Mouse (Mus musculus) neutrophil, adult 5-6 weeks (primary cell): ENCODE data around the gene Prdx2. TPM values are rescaled to one million over a fixed set of nuclear protein-coding genes. Genes with fewer than 3 reads are reported as not detected.

Experiments
- ATAC-seq: fragments of 151-379, 151-347 bp; 2 replicates; pipeline ENCODE4 v1.8.0; 2017; ENCODE audit warnings: mild to moderate bottlenecking, moderate TSS enrichment; ENCODE audit not compliant: insufficient number of reproducible peaks, poor library complexity, low FRiP score, severe bottlenecking; ENCODE audit errors: extremely low read depth
- total RNA-seq: library from RNA; stranded (forward); fragments of 200-1000 nt; gene quantifications from 2 replicates; pipeline ENCODE4 v1.2.3, GENCODE M21; 2017

Prdx2 gene
- 92.5 and 96.9 TPM in 2 replicates for total RNA-seq

DNA sequence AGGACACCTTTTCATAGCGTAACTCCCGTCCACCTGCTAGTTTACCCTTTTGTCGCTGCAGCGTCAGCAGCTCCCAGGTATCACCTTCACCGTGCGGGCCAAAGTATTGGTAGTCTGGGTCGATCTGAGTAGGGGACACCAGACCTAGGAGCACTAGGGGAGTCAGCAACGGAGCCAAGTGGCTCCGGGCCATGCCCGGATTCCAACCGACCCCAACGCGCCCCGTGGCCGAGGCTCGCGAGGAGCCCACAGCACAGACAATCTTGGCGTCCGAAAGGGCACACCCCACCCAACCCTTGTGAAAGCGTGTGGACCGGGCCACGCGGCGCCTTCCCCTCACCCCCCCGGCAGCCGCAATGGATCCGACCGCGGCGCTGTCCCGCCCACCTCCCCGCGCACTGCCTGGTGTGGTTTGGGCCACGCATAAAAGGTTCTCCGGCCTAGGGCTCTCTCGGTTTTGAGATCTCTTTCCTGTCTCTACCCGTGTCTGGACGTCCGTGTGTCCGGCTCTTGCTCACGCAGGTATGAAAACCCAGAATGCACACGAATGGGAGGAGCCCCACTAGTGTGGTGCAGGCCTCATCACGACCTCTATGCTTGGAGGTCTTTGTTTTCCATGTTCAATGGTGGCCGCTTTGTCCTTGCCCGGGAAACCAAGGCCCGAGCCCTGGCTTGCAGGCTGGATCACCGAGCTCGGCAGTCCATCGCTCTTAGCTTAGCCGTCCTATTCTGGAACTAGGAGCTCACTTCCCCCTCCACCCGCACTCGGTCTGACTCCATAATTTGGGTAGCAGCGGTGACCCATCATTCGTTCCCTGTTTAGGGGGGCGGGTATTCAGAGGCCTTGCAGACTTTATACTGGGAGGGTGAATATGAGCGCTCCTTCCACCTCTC is at the start of gene Prdx2, which contains the start of the genes Gm49661 and Rnaseh2a:
Prdx2 (plus strand) TSS at position 347 of the 894 bp plus-strand sequence.
Gm49661 (minus strand) TSS at position 193 of the 894 bp plus-strand sequence.
Rnaseh2a (minus strand) TSS at position 527 of the 894 bp plus-strand sequence.
- no peak for ATAC-seq

DNA sequence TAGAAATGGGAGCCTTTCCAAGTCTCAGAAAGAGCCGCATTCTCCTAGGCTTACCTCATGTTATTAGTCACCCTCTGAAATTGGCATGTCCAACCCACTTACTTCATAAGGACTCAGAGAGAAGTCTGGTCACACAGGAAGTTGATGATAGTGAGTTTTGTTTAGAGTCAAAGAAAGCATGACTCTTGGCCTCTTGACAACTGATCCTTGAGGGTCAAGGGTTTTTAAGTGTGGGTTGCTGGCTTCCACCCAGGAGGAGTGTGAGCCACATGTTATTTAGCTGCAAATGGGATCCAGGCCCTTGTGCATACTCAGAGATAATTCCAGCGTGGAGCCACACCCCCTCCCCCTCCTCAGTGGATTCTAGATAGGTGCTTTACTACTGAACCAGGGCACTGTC is 47.8 kb upstream of the Prdx2 start:
- no peak for ATAC-seq

DNA sequence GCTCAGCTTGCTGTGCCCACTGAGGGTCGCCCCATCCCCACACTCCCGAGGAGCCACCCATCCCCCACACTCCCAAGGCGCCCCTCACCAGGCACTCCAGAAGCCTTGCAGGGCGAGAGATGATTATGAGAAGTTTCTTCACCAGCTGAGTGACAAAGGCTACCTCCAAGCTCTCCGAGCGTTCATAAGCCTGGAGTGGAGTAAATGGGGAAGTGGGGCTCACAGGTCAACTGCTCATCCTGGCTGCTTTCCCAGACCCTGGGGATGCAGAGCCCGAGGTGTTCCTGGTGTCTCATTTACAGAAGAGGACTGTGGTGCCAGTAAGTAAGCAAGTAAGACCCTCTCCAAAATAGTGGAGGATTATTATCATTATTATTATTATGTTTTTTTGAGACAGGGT is 43.8 kb upstream of the Prdx2 start:
- ATAC-seq: no peak

DNA sequence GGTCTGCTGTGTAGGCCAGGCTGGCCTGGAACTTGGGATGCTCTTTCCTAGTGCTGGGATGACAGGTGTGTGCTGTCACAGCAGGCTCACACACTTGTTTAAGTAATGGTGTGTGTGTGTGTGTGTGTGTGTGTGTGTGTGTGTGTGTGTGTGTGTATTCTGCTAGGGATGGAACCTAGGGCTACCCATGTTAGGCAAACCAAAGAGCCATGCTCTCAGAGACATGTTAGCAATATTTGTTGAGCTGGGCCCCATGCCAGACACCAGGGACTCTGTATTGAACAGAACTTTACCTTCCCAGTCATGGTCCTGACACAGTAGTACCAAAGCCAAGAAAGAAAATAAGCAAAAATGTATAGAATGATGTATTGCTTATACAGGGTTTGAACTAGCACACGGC is 41.9 kb upstream of the Prdx2 start:
- no peak for ATAC-seq

DNA sequence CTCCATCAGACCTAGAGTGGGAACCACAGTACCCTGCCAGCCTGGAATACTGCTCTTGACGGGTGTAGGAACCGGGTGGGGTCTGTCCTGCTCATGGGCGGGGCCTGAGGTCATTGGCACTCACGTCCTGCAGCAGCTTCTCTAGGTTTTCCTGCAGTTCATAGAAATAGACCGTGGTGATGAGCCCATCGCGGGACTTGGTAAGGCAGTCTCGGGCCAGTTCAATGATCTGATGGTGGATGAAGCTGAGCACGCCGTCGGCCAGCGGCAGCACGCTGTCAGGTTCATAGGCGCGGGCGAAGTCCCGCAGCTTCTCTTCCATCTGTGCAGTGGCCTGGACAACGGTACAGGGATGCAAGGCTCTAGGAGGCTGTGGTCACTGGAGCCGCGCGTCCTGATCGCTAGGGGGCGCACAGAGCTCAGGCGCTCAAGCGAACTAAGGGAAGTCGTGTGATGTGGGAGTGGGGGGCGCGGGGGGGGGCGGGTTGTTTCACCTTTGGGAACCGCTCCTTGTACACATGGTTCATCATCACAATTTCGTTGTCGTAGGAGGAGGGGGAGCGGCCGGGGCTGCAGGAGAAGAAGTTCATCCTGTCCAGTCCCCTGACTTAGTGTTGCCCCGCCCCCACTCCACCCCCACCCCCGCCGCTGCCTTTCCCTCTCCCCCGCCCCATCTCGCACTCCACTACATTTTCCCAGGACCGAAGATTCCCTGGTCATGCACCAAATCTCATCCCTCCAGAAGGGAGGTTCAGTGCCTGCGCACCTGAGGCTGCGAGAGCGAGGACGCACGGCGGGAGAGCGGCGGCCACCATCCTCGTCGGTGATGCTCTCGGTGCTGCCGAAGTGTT is 40.7 kb upstream of the Prdx2 start:
- ATAC-seq: peak; percentile 66; the same call in 1 of the 2 replicates

DNA sequence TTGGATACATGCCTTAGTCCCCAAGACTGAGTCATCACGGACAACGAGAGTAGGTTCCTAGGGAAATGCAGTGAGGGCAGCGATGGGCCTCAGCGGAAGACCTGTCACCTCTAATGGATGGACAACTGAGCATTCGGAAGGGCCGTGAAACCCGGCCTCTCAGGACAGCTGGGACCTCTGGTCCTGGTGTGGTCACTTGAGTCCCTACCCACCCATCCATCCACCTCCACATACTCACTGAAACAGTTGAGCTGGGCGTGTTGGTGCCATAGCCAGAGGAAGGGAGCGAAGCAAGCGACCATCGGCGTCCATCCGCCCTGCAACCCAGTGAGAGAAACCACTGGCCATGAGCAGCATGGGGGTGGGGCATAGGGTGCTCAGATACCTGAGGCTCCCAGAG is 38.8 kb upstream of the Prdx2 start:
- no peak for ATAC-seq

DNA sequence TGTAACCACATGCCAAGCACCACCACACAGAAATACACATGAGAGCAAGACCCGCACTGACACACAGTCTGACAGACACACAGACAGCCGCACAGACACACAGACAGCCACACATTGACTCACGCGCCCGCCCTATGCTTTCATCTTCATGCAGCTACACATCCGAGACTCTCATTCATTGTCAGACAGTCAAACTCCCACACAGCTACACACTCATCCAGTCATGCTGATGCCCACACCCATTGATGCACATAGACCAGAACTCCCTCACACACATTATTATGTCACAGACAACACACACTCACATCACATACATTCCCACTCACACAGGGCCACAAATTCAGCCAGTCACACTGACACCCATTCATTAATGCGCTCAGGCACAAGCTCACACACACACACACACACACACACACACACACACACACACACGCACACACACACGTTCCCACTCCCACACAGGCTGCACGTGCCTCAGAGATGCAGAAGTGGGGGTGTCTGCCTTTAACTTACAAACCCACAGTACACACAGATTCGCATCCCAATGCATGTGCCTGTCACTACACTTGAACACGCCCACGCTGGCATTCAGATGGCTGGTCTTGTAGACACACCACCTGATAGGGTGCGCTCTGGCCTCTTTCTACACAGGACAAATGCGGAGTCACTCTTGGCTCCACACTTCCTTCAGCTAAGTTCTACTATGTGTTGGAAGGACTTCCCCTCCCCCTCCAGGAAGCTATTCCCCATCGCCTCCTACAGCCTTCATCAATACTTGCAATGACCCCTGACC is 35.4 kb upstream of the Prdx2 start:
- ATAC-seq: no peak

DNA sequence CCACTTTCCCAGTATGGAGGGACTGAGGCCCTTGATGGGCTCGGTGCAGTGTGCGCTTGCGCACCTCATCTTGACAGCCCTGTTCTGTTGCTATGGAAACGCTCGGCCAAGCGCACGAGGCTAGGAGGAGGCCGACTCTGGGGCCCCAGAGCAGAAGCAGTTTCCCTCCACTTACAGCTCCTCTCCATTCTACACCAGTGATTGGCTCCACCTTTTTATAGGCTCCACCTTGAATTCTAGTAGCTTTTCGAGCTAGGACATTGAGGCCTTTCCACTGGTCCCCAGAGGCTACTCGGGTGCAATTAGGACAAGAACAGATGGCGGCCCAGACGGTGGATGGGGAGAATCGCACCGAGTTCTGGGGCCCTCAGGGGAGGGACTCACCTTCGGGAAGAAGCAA is 34.5 kb upstream of the Prdx2 start:
- ATAC-seq: no peak; the same call in 1 of the 2 replicates

DNA sequence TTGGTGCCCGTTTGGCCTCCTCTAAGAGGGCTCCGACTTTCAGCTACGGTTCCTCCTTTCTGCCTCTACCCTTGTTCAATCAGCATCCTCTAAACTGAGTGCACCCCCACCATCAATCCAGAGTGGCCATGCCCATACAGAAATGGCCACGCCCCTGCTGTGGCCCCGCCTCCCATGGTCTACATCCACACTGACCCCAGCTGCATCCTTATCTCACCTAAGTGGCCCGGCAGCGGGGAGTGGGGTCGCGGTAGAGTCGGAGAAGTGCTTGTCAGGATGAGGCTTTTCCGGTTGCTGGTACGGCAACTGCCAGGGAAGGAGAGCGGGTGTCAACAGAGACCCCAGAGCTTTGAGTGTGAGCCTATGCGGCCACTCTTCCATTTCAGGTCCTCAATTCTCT is 33.9 kb upstream of the Prdx2 start:
- 0 out of 2 replicates have a peak, but pooled peaks have one; percentile 24 for ATAC-seq

DNA sequence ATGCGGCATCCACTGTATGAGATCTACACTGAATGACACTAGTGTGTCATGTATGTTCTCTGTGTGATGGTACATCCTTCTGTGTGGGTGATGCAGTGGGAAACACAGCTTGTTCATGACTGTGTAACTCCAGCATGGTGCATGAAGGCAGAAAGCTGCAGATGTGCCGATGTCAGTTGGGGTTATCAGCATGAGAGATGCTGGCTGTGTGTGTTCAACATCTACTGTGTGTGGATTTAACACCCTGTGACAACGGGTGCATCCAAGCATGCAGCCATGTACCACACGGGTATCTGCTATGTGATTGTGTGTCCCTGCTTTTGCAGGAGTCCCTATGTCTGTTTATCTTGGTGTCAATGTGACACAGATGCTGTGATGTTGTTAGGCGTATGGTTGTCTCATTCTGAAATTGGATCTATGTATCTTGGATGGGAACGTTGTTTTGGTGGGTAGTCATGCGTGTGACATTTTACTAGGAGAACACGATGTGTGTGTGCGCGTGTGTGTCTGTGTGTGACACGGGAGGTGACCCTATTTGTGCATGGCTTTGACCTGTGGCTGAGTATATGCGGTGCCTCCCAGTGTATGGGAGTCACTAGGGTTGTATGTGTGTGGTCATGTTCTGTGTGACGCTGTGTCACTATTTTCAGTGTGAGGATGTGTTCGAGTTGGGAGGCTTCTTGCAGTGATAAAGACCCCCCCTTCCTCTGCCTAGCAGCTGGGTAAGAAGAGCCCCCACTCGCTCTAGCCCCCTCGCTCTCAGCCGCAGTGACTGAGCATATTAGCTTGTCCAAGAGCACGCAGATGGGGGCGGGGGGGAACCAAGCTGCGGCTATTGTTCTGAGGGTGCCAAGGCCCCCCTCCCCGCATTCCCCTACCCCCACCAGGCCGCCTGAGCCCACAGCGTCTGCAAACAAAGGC is 33.1 kb upstream of the Prdx2 start:
- no peak for ATAC-seq

DNA sequence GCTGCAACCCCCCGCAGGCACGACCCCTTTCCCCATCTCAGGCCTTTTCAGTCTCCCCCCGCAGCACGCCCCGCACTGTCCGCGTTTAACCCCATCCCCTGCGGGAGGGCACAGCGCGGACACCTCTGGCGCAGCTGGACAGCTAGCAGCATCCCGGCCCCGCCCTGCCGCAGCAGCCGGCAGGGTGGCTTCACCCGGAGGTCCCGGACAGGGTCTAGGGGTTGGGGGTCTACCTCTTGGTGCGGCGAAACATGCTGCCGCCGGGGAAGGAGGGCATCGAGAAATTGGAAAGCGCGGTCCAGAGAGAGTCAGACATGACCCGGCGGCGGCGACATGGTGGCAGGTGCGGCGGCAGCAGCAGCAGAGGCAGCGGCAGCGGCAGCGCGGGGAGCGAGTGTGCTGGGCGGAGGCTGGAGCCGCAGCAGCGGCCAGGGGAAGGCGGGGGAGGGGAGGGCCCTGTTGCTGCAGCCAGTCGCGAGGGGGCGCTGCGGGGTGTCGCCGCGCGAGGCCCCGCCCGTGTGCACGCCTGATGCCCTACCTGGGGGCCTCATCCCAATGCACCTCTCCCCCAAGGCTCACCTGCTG is 32.3 kb upstream of the Prdx2 start, which contains the start of gene Mast1:
Mast1 (minus strand) TSS at position 398 of the 585 bp plus-strand sequence.
- peak; percentile 31 for ATAC-seq

DNA sequence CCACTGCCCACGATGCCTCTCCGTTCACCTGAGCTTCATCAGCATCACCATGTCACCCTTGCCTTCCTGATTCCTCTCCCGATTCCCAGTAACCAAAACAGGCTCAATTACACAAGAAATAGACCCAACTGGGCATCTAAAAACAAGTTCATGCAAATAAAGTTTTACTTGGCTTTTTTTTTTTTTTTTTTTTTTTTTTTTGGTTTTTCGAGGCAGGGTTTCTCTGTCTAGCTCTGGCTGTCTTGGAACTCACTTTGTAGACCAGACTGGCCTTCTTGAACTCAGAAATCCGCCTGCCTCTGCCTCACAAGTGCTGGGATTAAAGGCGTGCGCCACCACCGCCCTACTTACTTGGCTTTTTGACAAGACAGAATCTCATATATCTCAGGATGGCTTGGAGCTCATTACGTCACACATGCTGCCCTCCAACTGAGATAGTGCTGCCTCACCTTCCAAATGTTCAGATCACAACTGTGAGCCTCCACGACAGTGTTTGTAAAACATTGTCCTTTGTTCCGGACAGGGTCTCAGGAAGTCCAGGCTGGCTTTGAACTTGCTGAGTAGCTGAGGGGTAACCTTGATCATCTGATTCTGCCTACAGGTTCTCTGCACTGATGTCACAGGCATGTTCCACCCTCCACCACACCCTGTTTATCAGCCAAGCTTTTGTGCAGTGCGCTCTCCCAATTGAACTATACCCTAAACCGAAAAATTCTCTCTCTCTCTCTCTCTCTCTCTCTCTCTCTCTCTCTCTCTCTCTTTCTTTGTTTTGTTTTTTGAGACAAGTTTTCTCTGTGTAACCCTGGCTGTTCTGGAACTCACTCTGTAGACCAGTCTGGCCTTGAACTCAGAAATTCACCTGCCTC is 31.5 kb upstream of the Prdx2 start:
- ATAC-seq: no peak

DNA sequence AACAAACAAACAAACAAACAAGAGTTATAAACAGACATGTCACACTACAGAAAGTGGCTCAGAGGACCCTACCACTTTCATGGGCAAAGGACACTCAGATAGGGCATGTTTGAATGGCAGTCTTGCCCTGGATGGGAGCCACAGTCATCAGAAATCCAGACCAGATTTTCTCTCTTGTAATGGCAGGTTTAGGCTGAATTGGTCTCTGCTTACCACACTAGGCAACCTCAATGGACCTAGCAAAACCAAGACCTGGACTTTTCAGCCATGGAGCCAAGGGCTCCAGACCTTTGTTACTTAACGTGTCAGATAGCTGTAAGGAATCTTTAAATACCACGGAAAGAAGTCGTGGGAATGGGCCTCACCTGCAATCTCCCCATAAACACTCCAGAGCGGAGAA is 25.7 kb upstream of the Prdx2 start:
- no peak for ATAC-seq

DNA sequence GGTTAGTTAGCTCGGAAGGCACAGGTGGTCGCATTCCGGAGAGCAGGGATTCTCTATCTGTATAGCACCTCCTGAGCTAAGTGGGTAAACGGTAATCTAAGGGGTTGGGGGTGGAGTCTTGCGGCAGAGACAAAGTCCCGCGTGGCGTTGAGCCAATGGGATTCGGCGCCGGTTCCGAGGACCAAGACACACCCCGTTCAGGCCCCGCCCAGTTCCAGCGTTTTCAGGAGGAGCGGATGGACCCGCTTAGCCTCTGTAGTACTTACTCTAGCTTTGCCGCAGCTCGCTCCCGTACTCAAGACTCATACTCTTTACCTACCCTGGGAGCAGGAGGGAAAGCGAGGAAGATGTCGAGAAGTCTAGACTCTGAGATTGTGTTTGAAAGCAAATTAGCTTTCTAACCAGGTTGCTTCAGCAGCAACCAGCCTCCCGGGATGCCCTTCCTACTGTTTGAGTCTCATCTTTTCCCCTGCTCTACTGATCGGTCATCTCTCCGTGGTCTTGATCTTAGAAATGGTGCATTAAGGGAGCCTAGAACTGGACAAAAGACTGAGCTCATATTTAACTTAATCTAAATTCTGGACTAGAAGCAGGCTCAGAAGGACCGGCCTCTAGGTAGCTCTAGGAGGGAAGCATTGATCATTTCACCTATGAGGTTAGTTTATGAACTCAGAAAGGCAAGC is 24.8 kb upstream of the Prdx2 start:
- ATAC-seq: no peak

DNA sequence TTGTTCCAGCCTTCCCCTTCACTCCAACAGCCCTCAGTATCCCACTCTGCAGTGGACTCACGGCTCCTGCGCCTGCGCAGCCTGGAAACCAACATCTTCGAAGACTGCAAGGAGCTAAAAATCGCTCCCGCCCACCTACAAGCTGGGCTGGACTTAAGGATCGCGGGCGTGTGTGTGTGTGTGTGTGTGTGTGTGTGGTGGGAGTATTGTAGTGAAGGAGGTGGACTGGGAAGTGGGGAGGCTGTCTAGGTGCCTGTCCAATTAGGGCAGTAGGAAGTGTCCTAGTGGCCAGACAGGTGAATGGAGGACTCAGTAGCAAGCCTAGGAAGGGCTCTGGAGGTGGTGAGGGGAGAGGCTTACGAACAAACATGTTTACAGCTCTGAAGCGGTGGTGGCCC is 24.2 kb upstream of the Prdx2 start:
- no peak for ATAC-seq
